Mouse (Mus musculus): ENCODE data around the gene Emsy. TPM values are rescaled to one million over a fixed set of nuclear protein-coding genes. Genes with fewer than 3 reads are reported as not detected.

Gene Emsy
- polyA plus RNA-seq, 1 experiment = 20.9 TPM

GRCm38 (mm10) chr7:98572223-98572868, 84.2 kb downstream of the Emsy start:
- peak; percentile 85 for DNase-seq
- WGBS = 40% methylated on average over 10 of the region's 10 CpGs
- peaks cover 4% of the 10 kb centered on the region; the same call in 1 of the 2 replicates for H3K4me1 ChIP-seq (ENCODE audit: control insufficient read depth, insufficient read depth, low read length)

GRCm38 (mm10) chr7:98570824-98571505, 85.6 kb downstream of the Emsy start:
- TF ChIP-seq CTCF (conservative IDR thresholded peaks at IDR 0.05; ENCODE audit: insufficient read depth, insufficient read length, low read depth, low read length) = no peak
- no peak for TF ChIP-seq POLR2A (IDR thresholded peaks at IDR 0.05; ENCODE audit: low read depth, low read length)
- 80% methylated on average over 8 of the region's 8 CpGs for WGBS
- no peaks in the 10 kb centered on the region for H3K36me3 ChIP-seq (ENCODE audit: control insufficient read depth, insufficient read depth, low read length)
- no peak overlapping the region for H3K27ac ChIP-seq (ENCODE audit: insufficient read depth, low read depth, low read length)
- no peak for DNase-seq
- H3K4me3 ChIP-seq (ENCODE audit: insufficient read depth, low read depth, low read length) = no peak overlapping the region
- no peaks in the 10 kb centered on the region for H3K27me3 ChIP-seq (replicated peaks; ENCODE audit: control insufficient read depth, insufficient read depth, low read length)
- peaks cover 8% of the 10 kb centered on the region for H3K4me1 ChIP-seq (ENCODE audit: control insufficient read depth, insufficient read depth, low read length)

More at GRCm38 (mm10) chr7:98572223-98572868, 84.2 kb downstream of the Emsy start:
- Histone ChIP-seq H3K27me3 (replicated peaks; ENCODE audit: control insufficient read depth, insufficient read depth, low read length) (no peaks in the 10 kb centered on the region), H3K4me3 (ENCODE audit: insufficient read depth, low read depth, low read length) (no peak overlapping the region), H3K27ac (ENCODE audit: insufficient read depth, low read depth, low read length) (peak overlapping the region; percentile 74), H3K36me3 (ENCODE audit: control insufficient read depth, insufficient read depth, low read length) (no peaks in the 10 kb centered on the region)
- TF ChIP-seq CTCF (conservative IDR thresholded peaks at IDR 0.05; ENCODE audit: insufficient read depth, insufficient read length, low read depth, low read length) (no peak), POLR2A (IDR thresholded peaks at IDR 0.05; ENCODE audit: low read depth, low read length) (no peak)

- Histone ChIP-seq H3K27me3 (replicated peaks; ENCODE audit: control insufficient read depth, insufficient read depth, low read length) (no peaks in the 10 kb centered on the region; the same call in 1 of the 2 replicates), H3K4me3 (ENCODE audit: insufficient read depth, low read depth, low read length) (no peak overlapping the region), H3K36me3 (ENCODE audit: control insufficient read depth, insufficient read depth, low read length) (no peaks in the 10 kb centered on the region), H3K4me1 (ENCODE audit: control insufficient read depth, insufficient read depth, low read length) (peaks cover 6% of the 10 kb centered on the region), H3K27ac (ENCODE audit: insufficient read depth, low read depth, low read length) (peak overlapping the region; percentile 12; the same call in 1 of the 2 replicates)
- WGBS = 27% methylated on average over 5 of the region's 5 CpGs
- no peak for DNase-seq
- TF ChIP-seq POLR2A (IDR thresholded peaks at IDR 0.05; ENCODE audit: low read depth, low read length) (no peak), CTCF (conservative IDR thresholded peaks at IDR 0.05; ENCODE audit: insufficient read depth, insufficient read length, low read depth, low read length) (no peak)
These were observed 89.5 kb downstream of the Emsy start for GRCm38 (mm10) chr7:98567056-98567455.

GRCm38 (mm10) chr7:98564607-98565364, 91.8 kb downstream of the Emsy start:
- Histone ChIP-seq H3K27me3 (replicated peaks; ENCODE audit: control insufficient read depth, insufficient read depth, low read length) (no peaks in the 10 kb centered on the region; the same call in 1 of the 2 replicates), H3K27ac (ENCODE audit: insufficient read depth, low read depth, low read length) (peak overlapping the region; percentile 81), H3K4me3 (ENCODE audit: insufficient read depth, low read depth, low read length) (no peak overlapping the region), H3K36me3 (ENCODE audit: control insufficient read depth, insufficient read depth, low read length) (no peaks in the 10 kb centered on the region), H3K4me1 (ENCODE audit: control insufficient read depth, insufficient read depth, low read length) (peaks cover 4% of the 10 kb centered on the region; the same call in 1 of the 2 replicates)
- WGBS = 62% methylated on average over 9 of the region's 9 CpGs
- DNase-seq = peak; percentile 77
- TF ChIP-seq CTCF (conservative IDR thresholded peaks at IDR 0.05; ENCODE audit: insufficient read depth, insufficient read length, low read depth, low read length) (no peak), POLR2A (IDR thresholded peaks at IDR 0.05; ENCODE audit: low read depth, low read length) (no peak)

- Histone ChIP-seq H3K4me1 (ENCODE audit: control insufficient read depth, insufficient read depth, low read length) (peaks cover 4% of the 10 kb centered on the region; the same call in 1 of the 2 replicates), H3K27me3 (replicated peaks; ENCODE audit: control insufficient read depth, insufficient read depth, low read length) (no peaks in the 10 kb centered on the region; the same call in 1 of the 2 replicates), H3K36me3 (ENCODE audit: control insufficient read depth, insufficient read depth, low read length) (no peaks in the 10 kb centered on the region), H3K27ac (ENCODE audit: insufficient read depth, low read depth, low read length) (peak overlapping the region; percentile 81), H3K4me3 (ENCODE audit: insufficient read depth, low read depth, low read length) (no peak overlapping the region)
- WGBS = 92% methylated on average over 6 of the region's 6 CpGs
- no peak for DNase-seq
- TF ChIP-seq POLR2A (IDR thresholded peaks at IDR 0.05; ENCODE audit: low read depth, low read length) = no peak
- TF ChIP-seq CTCF (conservative IDR thresholded peaks at IDR 0.05; ENCODE audit: insufficient read depth, insufficient read length, low read depth, low read length) = no peak
These were observed 92.6 kb downstream of the Emsy start for GRCm38 (mm10) chr7:98563991-98564390.

GRCm38 (mm10) chr7:98562966-98563365, 93.6 kb downstream of the Emsy start:
- TF ChIP-seq CTCF (conservative IDR thresholded peaks at IDR 0.05; ENCODE audit: insufficient read depth, insufficient read length, low read depth, low read length) = no peak
- TF ChIP-seq POLR2A (IDR thresholded peaks at IDR 0.05; ENCODE audit: low read depth, low read length) = no peak
- H3K36me3 ChIP-seq (ENCODE audit: control insufficient read depth, insufficient read depth, low read length) = no peaks in the 10 kb centered on the region
- H3K27me3 ChIP-seq (replicated peaks; ENCODE audit: control insufficient read depth, insufficient read depth, low read length) = no peaks in the 10 kb centered on the region; the same call in 1 of the 2 replicates
- WGBS = 91% methylated on average over 5 of the region's 5 CpGs
- H3K4me3 ChIP-seq (ENCODE audit: insufficient read depth, low read depth, low read length) = no peak overlapping the region
- peaks cover 4% of the 10 kb centered on the region; the same call in 1 of the 2 replicates for H3K4me1 ChIP-seq (ENCODE audit: control insufficient read depth, insufficient read depth, low read length)
- H3K27ac ChIP-seq (ENCODE audit: insufficient read depth, low read depth, low read length) = no peak overlapping the region
- DNase-seq = no peak

All from kidney, adult 2 months (tissue).